ENCODE assay signal across 8 mouse cellular contexts in the genomic region with DNA sequence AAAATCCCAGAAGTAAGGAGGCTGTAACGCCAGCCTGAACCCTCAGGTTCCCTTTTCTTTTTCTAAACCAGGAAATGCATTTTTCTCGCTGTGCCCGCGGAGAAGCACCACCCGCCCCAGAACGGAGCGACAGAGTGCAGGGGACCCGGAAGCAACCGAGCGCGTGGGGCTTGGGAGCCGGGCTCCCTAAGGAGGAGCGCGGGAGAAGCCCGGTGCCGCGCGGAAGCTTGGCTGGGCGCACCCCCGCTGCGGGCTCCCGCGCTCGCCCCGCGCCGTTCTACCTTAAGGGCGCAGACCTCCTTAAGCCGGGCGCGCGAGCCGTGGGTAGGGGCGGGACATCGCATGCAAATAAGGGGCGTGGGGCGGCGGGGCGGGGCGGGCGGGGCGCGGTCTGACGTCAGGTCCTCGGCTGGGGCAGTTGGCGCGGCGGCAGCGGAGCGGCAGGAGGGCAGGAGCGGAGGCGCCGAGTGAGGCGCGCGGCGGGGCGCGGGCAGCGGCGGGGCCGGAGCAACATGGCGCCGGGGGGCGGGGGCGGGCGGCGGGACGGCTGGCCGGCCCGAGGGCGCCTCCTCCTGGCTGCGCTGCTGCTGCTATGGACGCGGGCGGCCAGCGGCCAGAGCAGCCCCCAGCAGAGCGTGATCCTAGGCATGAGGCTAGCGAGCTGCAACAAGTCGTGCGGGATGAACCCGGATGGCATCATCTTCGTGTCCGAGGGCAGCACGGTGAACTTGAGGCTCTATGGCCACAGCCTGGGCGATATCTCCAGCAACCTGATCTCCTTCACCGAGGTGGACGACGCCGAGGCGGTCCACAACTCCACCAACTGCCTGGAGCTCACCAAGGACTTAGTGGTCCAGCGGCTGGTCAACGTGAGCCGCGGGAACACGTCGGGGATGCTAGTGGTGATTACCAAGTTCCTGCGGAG. TPM values are rescaled to one million over a fixed set of nuclear protein-coding genes. Genes with fewer than 3 reads are reported as not detected.
A peak's percentile ranks its signal among the peaks of the same experiment; 100 is the strongest.
DNase-seq lines count a peak whose midpoint lies in the region; ATAC-seq and TF ChIP-seq lines count a peak whose summit lies in the region.

A gene (plus strand): TSS at position 440 of the 925 bp plus-strand sequence.

- H3K4me3 ChIP-seq in bone marrow, adult 2 months (replicated peaks; ENCODE audit: control insufficient read depth, low read depth, low read length), result peak within 1 kb of the TSS; percentile 84
- peak within 1 kb of the TSS; percentile 72 for H3K4me3 ChIP-seq in embryonic facial prominence, embryonic 14.5 days (ENCODE audit: low read depth, low read length)
- peak within 1 kb of the TSS; percentile 68 for H3K4me3 ChIP-seq in limb, embryonic 13.5 days
- H3K4me3 ChIP-seq in midbrain, embryonic 15.5 days, result peak within 1 kb of the TSS; percentile 73

- peak within 1 kb of the TSS; percentile 99 for H3K27ac ChIP-seq in bone marrow, adult 2 months (ENCODE audit: control insufficient read depth, insufficient read depth, low read depth, low read length, poor library complexity)
- peak within 1 kb of the TSS; percentile 56 for H3K27ac ChIP-seq in embryonic facial prominence, embryonic 14.5 days (replicated peaks; ENCODE audit: low read depth, low read length)
- peak within 1 kb of the TSS; percentile 44; the same call in 1 of the 2 replicates for H3K27ac ChIP-seq in limb, embryonic 13.5 days
- peak within 1 kb of the TSS; percentile 62 for H3K27ac ChIP-seq in midbrain, embryonic 15.5 days

- WGBS in bone marrow, adult 2 months, result under 1% methylated on average over 87 of the region's 98 CpGs
- WGBS in embryonic facial prominence, embryonic 14.5 days, result under 1% methylated on average over 48 of the region's 98 CpGs
- under 1% methylated on average over 82 of the region's 98 CpGs for WGBS in limb, embryonic 13.5 days
- WGBS in midbrain, embryonic 15.5 days, result under 1% methylated on average over 81 of the region's 98 CpGs

- H3K4me1 ChIP-seq in bone marrow, adult 2 months (ENCODE audit: control insufficient read depth, insufficient read depth, low read length), result peaks cover 12% of the 10 kb centered on the region
- peaks cover 44% of the 10 kb centered on the region for H3K4me1 ChIP-seq in embryonic facial prominence, embryonic 14.5 days (ENCODE audit: control insufficient read depth, insufficient read depth, low read length)
- H3K4me1 ChIP-seq in limb, embryonic 13.5 days, result peaks cover 54% of the 10 kb centered on the region
- H3K4me1 ChIP-seq in midbrain, embryonic 15.5 days, result peaks cover 50% of the 10 kb centered on the region

- ATAC-seq in embryonic facial prominence, embryonic 14.5 days (ENCODE audit: low read depth), result peak; percentile 92
- ATAC-seq in limb, embryonic 13.5 days (ENCODE audit: low FRiP score, low read depth), result peak; percentile 93
- ATAC-seq in midbrain, embryonic 15.5 days (replicated peaks), result peak; percentile 92

- TF ChIP-seq POLR2A in bone marrow, adult 2 months (IDR thresholded peaks at IDR 0.05; ENCODE audit: borderline replicate concordance, control insufficient read depth, low read depth, low read length), result peak; percentile 58

- no peaks in the 10 kb centered on the region for H3K36me3 ChIP-seq in embryonic facial prominence, embryonic 14.5 days (ENCODE audit: control insufficient read depth, insufficient read depth, low read length)
- no peaks in the 10 kb centered on the region for H3K36me3 ChIP-seq in limb, embryonic 13.5 days
- no peaks in the 10 kb centered on the region for H3K36me3 ChIP-seq in midbrain, embryonic 15.5 days (replicated peaks)

- TF ChIP-seq CTCF in bone marrow, adult 2 months (IDR thresholded peaks at IDR 0.05; ENCODE audit: control insufficient read depth, insufficient read depth, low read length), result peak; percentile 33; the same call in 1 of the 2 replicates

- H3K9me3 ChIP-seq in embryonic facial prominence, embryonic 14.5 days (ENCODE audit: control insufficient read depth, low read length), result no peaks in the 10 kb centered on the region
- H3K9me3 ChIP-seq in limb, embryonic 13.5 days, result no peaks in the 10 kb centered on the region
- no peaks in the 10 kb centered on the region for H3K9me3 ChIP-seq in midbrain, embryonic 15.5 days

- peak; percentile 73 for DNase-seq in 3T3-L1 (ENCODE audit: low read depth, low spot score)
- peak; percentile 96 for DNase-seq in embryonic facial prominence, embryonic 14.5 days (ENCODE audit: low spot score)
- peak; percentile 77 for DNase-seq in heart, adult 8-10 months (ENCODE audit: low spot score)
- DNase-seq in kidney, adult 9 months, result peak; percentile 86
- DNase-seq in spleen, adult 18-20 months, result peak; percentile 83 to 85

- H3K27me3 ChIP-seq in embryonic facial prominence, embryonic 14.5 days (replicated peaks; ENCODE audit: control insufficient read depth, insufficient read depth, low read length), result no peaks in the 10 kb centered on the region
- H3K27me3 ChIP-seq in limb, embryonic 13.5 days, result no peaks in the 10 kb centered on the region
- no peaks in the 10 kb centered on the region for H3K27me3 ChIP-seq in midbrain, embryonic 15.5 days (replicated peaks)

- H3K4me2 ChIP-seq in embryonic facial prominence, embryonic 14.5 days (ENCODE audit: low read depth, low read length), result peak within 1 kb of the TSS; percentile 85
- peak within 1 kb of the TSS; percentile 83 for H3K4me2 ChIP-seq in limb, embryonic 13.5 days (replicated peaks)
- H3K4me2 ChIP-seq in midbrain, embryonic 15.5 days, result peak within 1 kb of the TSS; percentile 80

- peak within 1 kb of the TSS; percentile 76 for H3K9ac ChIP-seq in embryonic facial prominence, embryonic 14.5 days (ENCODE audit: low read depth, low read length)
- H3K9ac ChIP-seq in limb, embryonic 13.5 days, result peak within 1 kb of the TSS; percentile 73
- peak within 1 kb of the TSS; percentile 68 for H3K9ac ChIP-seq in midbrain, embryonic 15.5 days

RNA-seq across cellular contexts. Expression of the gene that starts here (rescaled TPM):
- 2.3 and 4.2 TPM in 2 replicates for polyA plus RNA-seq in bone marrow, adult 2 months (2011; ENCODE audit: insufficient read depth, insufficient read length, low replicate concordance, missing spikeins)
- polyA plus RNA-seq in embryonic facial prominence, embryonic 14.5 days (2014; fragmentation: Nextera tagmentation; extraction: Ambion mirVana), result 13.5 and 13.9 TPM in 2 replicates
- 1 to 10 TPM; 3.7 to 5.2 (median 4.7) TPM for total RNA-seq in heart, adult 8-10 months (2022)
- polyA plus RNA-seq in limb, embryonic 13.5 days (2015; fragmentation: Nextera tagmentation; extraction: Ambion mirVana), result 19.5 and 20.4 TPM in 2 replicates
- 11.0 and 11.1 TPM in 2 replicates for polyA plus RNA-seq in midbrain, embryonic 15.5 days (2015; fragmentation: Nextera tagmentation; extraction: Ambion mirVana)

Comparison
In these comparisons a context has a peak if more than half of its experiments do, and no peak if none do; other contexts are left out.
1. Peak in every context shown above with its lines: DNase-seq, ATAC-seq, H3K4me3 ChIP-seq and H3K27ac ChIP-seq.
2. H3K27ac ChIP-seq: peak in every context shown above with its lines; median percentile 99 in bone marrow, adult 2 months; 62 in midbrain, embryonic 15.5 days; 56 in embryonic facial prominence, embryonic 14.5 days; 44 in limb, embryonic 13.5 days.